Mouse (Mus musculus): ENCODE results near the gene Dnajb1.
A peak's percentile ranks its signal among the peaks of the same experiment; 100 is the strongest.

Dnajb1 gene

GRCm38 (mm10) chr8:83656484-83657246, 48.7 kb downstream of the Dnajb1 start:
- DNase-seq: no peak

GRCm38 (mm10) chr8:83660545-83660944, 52.6 kb downstream of the Dnajb1 start:
- no peak for DNase-seq

GRCm38 (mm10) chr8:83660995-83661680, 53.1 kb downstream of the Dnajb1 start:
- DNase-seq: peak; percentile 41

All from kidney, adult 18-20 months (tissue).